Mouse (Mus musculus): ENCODE measurements around the gene Sgip1. TPM values are rescaled to one million over a fixed set of nuclear protein-coding genes. Genes with fewer than 3 reads are reported as not detected.

Gene Sgip1
- polyA plus RNA-seq, 1 experiment from 2014 or later, result 3.0 TPM

GRCm38 (mm10) chr4:103005190-103005945, 264.3 kb downstream of the Sgip1 start:
- Histone ChIP-seq H3K27me3 (ENCODE audit: insufficient read depth, poor library complexity, severe bottlenecking) (no peaks in the 10 kb centered on the region), H3K9me3 (no peaks in the 10 kb centered on the region), H3K36me3 (no peaks in the 10 kb centered on the region), H3K4me1 (peaks cover 9% of the 10 kb centered on the region; the same call in 1 of the 2 replicates), H3K27ac (no peak overlapping the region), H3K4me3 (no peak overlapping the region)
- WGBS, result 69% methylated on average over 15 of the region's 15 CpGs
- no peak for DNase-seq (ENCODE audit: low spot score)

- H3K36me3 ChIP-seq, result no peaks in the 10 kb centered on the region
- WGBS, result 57% methylated on average over 5 of the region's 5 CpGs
- no peaks in the 10 kb centered on the region for H3K9me3 ChIP-seq
- H3K4me1 ChIP-seq, result peaks cover 9% of the 10 kb centered on the region; the same call in 1 of the 2 replicates
- no peaks in the 10 kb centered on the region for H3K27me3 ChIP-seq (ENCODE audit: insufficient read depth, poor library complexity, severe bottlenecking)
- DNase-seq (ENCODE audit: low spot score), result no peak
- no peak overlapping the region for H3K4me3 ChIP-seq
- 0 out of 2 replicates have a peak overlapping the region, but pooled peaks have one; percentile 18 for H3K27ac ChIP-seq
Observed at GRCm38 (mm10) chr4:103006266-103006665, 265.2 kb downstream of the Sgip1 start.

- Histone ChIP-seq H3K4me1 (peaks cover 13% of the 10 kb centered on the region; the same call in 1 of the 2 replicates), H3K9me3 (no peaks in the 10 kb centered on the region), H3K36me3 (no peaks in the 10 kb centered on the region), H3K27ac (peak overlapping the region; percentile 16; the same call in 1 of the 2 replicates), H3K4me3 (no peak overlapping the region), H3K27me3 (ENCODE audit: insufficient read depth, poor library complexity, severe bottlenecking) (no peaks in the 10 kb centered on the region)
- DNase-seq (ENCODE audit: low spot score), result no peak
- 49% methylated on average over 4 of the region's 4 CpGs for WGBS
Observed at GRCm38 (mm10) chr4:103006943-103007418, 265.9 kb downstream of the Sgip1 start.

- H3K4me1 ChIP-seq, result peaks cover 20% of the 10 kb centered on the region; the same call in 1 of the 2 replicates
- no peaks in the 10 kb centered on the region for H3K27me3 ChIP-seq (ENCODE audit: insufficient read depth, poor library complexity, severe bottlenecking)
- no peak overlapping the region for H3K4me3 ChIP-seq
- no peaks in the 10 kb centered on the region for H3K9me3 ChIP-seq
- DNase-seq (ENCODE audit: low spot score), result no peak
- no peak overlapping the region for H3K27ac ChIP-seq
- 82% methylated on average over 4 of the region's 4 CpGs for WGBS
- H3K36me3 ChIP-seq, result no peaks in the 10 kb centered on the region
Observed at GRCm38 (mm10) chr4:103010734-103011133, 269.6 kb downstream of the Sgip1 start.

GRCm38 (mm10) chr4:103011823-103012222, 270.7 kb downstream of the Sgip1 start:
- WGBS, result 45% methylated on average over 7 of the region's 7 CpGs
- H3K4me3 ChIP-seq, result no peak overlapping the region
- H3K36me3 ChIP-seq, result no peaks in the 10 kb centered on the region
- DNase-seq (ENCODE audit: low spot score), result no peak
- H3K9me3 ChIP-seq, result no peaks in the 10 kb centered on the region
- H3K27me3 ChIP-seq (ENCODE audit: insufficient read depth, poor library complexity, severe bottlenecking), result no peaks in the 10 kb centered on the region
- H3K27ac ChIP-seq, result no peak overlapping the region
- peaks cover 17% of the 10 kb centered on the region; the same call in 1 of the 2 replicates for H3K4me1 ChIP-seq

GRCm38 (mm10) chr4:103013490-103013889, 272.4 kb downstream of the Sgip1 start:
- Histone ChIP-seq H3K36me3 (no peaks in the 10 kb centered on the region), H3K27me3 (ENCODE audit: insufficient read depth, poor library complexity, severe bottlenecking) (no peaks in the 10 kb centered on the region), H3K4me3 (peak overlapping the region; percentile 35), H3K4me1 (peaks cover 11% of the 10 kb centered on the region; the same call in 1 of the 2 replicates), H3K27ac (no peak overlapping the region), H3K9me3 (no peaks in the 10 kb centered on the region)
- no peak for DNase-seq (ENCODE audit: low spot score)
- 4% methylated on average over 4 of the region's 4 CpGs for WGBS

Other genes with a start within 250 kb of the Sgip1 start
- 0.38 TPM in 1 of 2 replicates, not detected in the other for gene Tctex1d1, start 237.3 kb downstream of the Sgip1 start, polyA plus RNA-seq (2016; fragmentation: Nextera tagmentation; extraction: Ambion mirVana)

Data from heart, embryonic 10.5 days (tissue).